Mouse (Mus musculus) liver, embryonic 14.5 days (tissue): ENCODE results near the gene Alox8.

Source experiments
- CTCF ChIP-seq: IDR thresholded peaks from 2 replicates; pipeline ENCODE4 v1.5.1; 2016; ENCODE audit warnings: antibody characterized with exemption, low read depth, control low read depth
- EP300 ChIP-seq: IDR thresholded peaks from 2 replicates; pipeline ENCODE4 v1.6.1; 2016; ENCODE audit warnings: antibody characterized with exemption, low read depth

GRCm38 (mm10) chr11:69199251-69199650, 1.6 kb upstream of the Alox8 start:
- TF ChIP-seq EP300 (no peak), CTCF (no peak)
